Mouse (Mus musculus): Measurements from ENCODE around the gene Adad2.

DNA sequence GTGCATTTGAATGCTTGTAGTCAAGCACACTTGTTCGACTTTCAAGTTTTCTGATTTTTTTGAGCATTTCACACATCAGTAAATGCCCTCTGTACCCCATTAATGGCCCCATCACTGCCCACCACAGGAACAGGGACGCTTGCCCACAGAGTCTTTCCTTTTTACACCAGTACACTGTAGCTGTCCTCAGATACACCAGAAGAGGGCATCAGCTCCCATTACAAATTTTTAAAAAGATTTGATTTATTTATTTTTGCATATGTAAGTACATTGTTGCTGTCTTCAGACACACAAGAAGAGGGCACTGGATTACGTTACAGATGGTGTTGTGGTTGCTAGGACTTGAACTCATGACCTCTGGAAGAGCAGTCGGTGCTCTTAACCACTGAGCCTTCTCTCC is 24.2 kb upstream of the Adad2 start:
- TF ChIP-seq POLR2A (IDR thresholded peaks at IDR 0.05; ENCODE audit: insufficient read length, low read depth) (no peak), TCF12 (IDR thresholded peaks at IDR 0.05; ENCODE audit: insufficient read depth, poor library complexity, severe bottlenecking) (no peak), MAX (IDR thresholded peaks at IDR 0.05; ENCODE audit: low read depth) (no peak)
